Mouse (Mus musculus): ENCODE data around the gene Srpk3. TPM values are rescaled to one million over a fixed set of nuclear protein-coding genes. Genes with fewer than 3 reads are reported as not detected.

The Srpk3 gene
- polyA plus RNA-seq, 1 experiment from 2014 or later, result 76.5 TPM

DNA sequence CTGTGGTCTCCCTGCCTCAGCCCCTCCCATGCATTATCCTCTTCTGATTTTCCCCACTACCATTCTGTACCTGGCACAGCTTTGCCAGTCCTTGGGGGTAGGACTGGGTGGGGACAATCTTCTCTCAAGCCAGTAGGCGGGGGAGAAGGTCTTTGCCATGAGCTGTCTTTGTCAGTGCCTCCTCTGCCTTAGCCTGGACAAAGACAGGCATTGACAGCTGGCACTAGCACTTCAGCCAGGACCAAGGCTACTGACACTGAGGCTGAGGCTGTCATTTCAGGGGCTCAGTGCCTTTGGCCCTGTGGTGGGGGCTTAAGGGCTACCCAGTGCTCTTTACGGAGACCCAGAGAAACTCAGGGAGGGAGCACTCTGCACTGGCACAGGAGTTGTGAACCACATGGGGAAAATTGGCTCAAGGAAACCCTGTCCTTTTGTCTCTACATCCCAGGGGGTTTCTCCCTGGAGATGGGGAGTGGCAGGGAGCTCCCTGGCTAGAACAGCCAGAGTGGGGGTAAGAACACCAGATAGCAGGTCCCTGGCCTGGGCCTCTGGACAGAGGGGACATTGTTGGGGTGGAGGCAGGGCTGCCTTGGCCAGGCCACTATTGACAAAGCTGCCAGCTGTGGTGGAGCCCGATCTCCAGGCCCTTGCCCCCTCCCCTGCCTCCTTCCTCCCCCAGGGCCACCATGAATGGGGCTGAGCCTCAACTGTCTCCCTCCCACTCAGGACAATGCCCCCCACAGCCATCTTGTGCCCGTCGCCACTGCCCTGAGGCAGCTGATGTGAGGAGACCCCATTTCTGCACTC, 17.7 kb upstream of the Srpk3 start, which contains the start of gene Plxnb3:
TSS of gene Plxnb3 (plus strand) at position 757 of the 807 bp plus-strand sequence.
- H3K27ac ChIP-seq (replicated peaks in 1 of 2; ENCODE audit: control insufficient read depth in 1 of 2, insufficient read depth in 1 of 2, low read depth in 2 of 2, low read length in 2 of 2), result no peak within 1 kb of the TSS
- no peaks in the 10 kb centered on the region for H3K9me3 ChIP-seq (ENCODE audit: control insufficient read depth, low read length)
- H3K4me1 ChIP-seq (ENCODE audit: control insufficient read depth in 2 of 2, insufficient read depth in 2 of 2, low read length in 2 of 2), result no peaks in the 10 kb centered on the region; a peak in 1 of 4 replicates
- no peak within 1 kb of the TSS for H3K4me2 ChIP-seq (ENCODE audit: low read length)
- H3K36me3 ChIP-seq (ENCODE audit: control insufficient read depth, insufficient read depth, low read length), result no peaks in the 10 kb centered on the region
- no peak within 1 kb of the TSS for H3K9ac ChIP-seq (ENCODE audit: low read length)
- no peak for ATAC-seq (ENCODE audit: insufficient number of reproducible peaks, insufficient read depth, low FRiP score, low read depth)
- H3K27me3 ChIP-seq (ENCODE audit: control insufficient read depth, insufficient read depth, low read length), result no peaks in the 10 kb centered on the region
- no peak within 1 kb of the TSS for H3K4me3 ChIP-seq (ENCODE audit: control insufficient read depth in 1 of 2, insufficient read depth in 1 of 2, low read depth in 1 of 2, low read length in 2 of 2)
- 64% methylated on average over 4 of the region's 5 CpGs for WGBS

- no peaks in the 10 kb centered on the region for H3K36me3 ChIP-seq (ENCODE audit: control insufficient read depth, insufficient read depth, low read length)
- WGBS, result 76% methylated on average over 13 of the region's 13 CpGs
- no peak overlapping the region for H3K4me3 ChIP-seq (ENCODE audit: control insufficient read depth in 1 of 2, insufficient read depth in 1 of 2, low read depth in 1 of 2, low read length in 2 of 2)
- no peak overlapping the region for H3K9ac ChIP-seq (ENCODE audit: low read length)
- no peak for ATAC-seq (ENCODE audit: insufficient number of reproducible peaks, insufficient read depth, low FRiP score, low read depth)
- no peaks in the 10 kb centered on the region; a peak in 1 of 4 replicates for H3K4me1 ChIP-seq (ENCODE audit: control insufficient read depth in 2 of 2, insufficient read depth in 2 of 2, low read length in 2 of 2)
- H3K27ac ChIP-seq (replicated peaks in 1 of 2; ENCODE audit: control insufficient read depth in 1 of 2, insufficient read depth in 1 of 2, low read depth in 2 of 2, low read length in 2 of 2), result no peak overlapping the region
- H3K9me3 ChIP-seq (ENCODE audit: control insufficient read depth, low read length), result no peaks in the 10 kb centered on the region
- no peak overlapping the region for H3K4me2 ChIP-seq (ENCODE audit: low read length)
- no peaks in the 10 kb centered on the region for H3K27me3 ChIP-seq (ENCODE audit: control insufficient read depth, insufficient read depth, low read length)
Observed at GRCm38 (mm10) chrX:73758611-73759290, 15.5 kb upstream of the Srpk3 start.

GRCm38 (mm10) chrX:73765311-73765710, 8.9 kb upstream of the Srpk3 start:
- no peak overlapping the region for H3K4me2 ChIP-seq (ENCODE audit: low read length)
- ATAC-seq (ENCODE audit: insufficient number of reproducible peaks, insufficient read depth, low FRiP score, low read depth), result peak; percentile 47; the same call in 1 of the 2 replicates
- no peaks in the 10 kb centered on the region for H3K9me3 ChIP-seq (ENCODE audit: control insufficient read depth, low read length)
- H3K27ac ChIP-seq (replicated peaks in 1 of 2; ENCODE audit: control insufficient read depth in 1 of 2, insufficient read depth in 1 of 2, low read depth in 2 of 2, low read length in 2 of 2), result peak overlapping the region in 1 of 2 experiments; percentile 13; a peak in 1 of 4 replicates
- WGBS, result 48% methylated on average over 1 of the region's 1 CpGs
- no peaks in the 10 kb centered on the region for H3K27me3 ChIP-seq (ENCODE audit: control insufficient read depth, insufficient read depth, low read length)
- no peaks in the 10 kb centered on the region for H3K36me3 ChIP-seq (ENCODE audit: control insufficient read depth, insufficient read depth, low read length)
- H3K4me3 ChIP-seq (ENCODE audit: control insufficient read depth in 1 of 2, insufficient read depth in 1 of 2, low read depth in 1 of 2, low read length in 2 of 2), result no peak overlapping the region
- H3K4me1 ChIP-seq (ENCODE audit: control insufficient read depth in 2 of 2, insufficient read depth in 2 of 2, low read length in 2 of 2), result peaks cover 4% of the 10 kb centered on the region in 2 experiments; a peak in 1 of 4 replicates
- H3K9ac ChIP-seq (ENCODE audit: low read length), result no peak overlapping the region

DNA sequence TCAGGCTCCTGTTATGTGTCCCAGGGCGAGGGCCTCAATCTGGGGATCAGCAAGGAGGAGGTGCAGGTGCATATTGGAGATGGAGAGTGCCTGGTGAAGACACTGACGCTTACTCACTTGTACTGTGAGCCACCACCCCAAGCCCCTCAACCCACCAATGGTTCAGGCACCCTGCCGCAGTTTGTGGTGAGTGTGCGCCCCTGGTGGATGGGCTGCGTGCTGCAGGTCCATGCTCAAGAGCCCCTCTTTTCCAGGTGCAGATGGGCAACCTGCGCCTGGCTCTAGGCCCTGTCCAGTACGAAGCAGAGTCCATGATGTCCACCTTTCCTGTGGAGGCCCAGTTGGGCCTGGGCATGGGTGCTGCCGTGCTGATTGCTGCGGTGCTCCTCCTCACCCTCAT, 6.9 kb upstream of the Srpk3 start:
- no peak for ATAC-seq (ENCODE audit: insufficient number of reproducible peaks, insufficient read depth, low FRiP score, low read depth)
- Histone ChIP-seq H3K27ac (replicated peaks in 1 of 2; ENCODE audit: control insufficient read depth in 1 of 2, insufficient read depth in 1 of 2, low read depth in 2 of 2, low read length in 2 of 2) (no peak overlapping the region), H3K4me3 (ENCODE audit: control insufficient read depth in 1 of 2, insufficient read depth in 1 of 2, low read depth in 1 of 2, low read length in 2 of 2) (no peak overlapping the region), H3K36me3 (ENCODE audit: control insufficient read depth, insufficient read depth, low read length) (no peaks in the 10 kb centered on the region), H3K27me3 (ENCODE audit: control insufficient read depth, insufficient read depth, low read length) (no peaks in the 10 kb centered on the region), H3K4me2 (ENCODE audit: low read length) (no peak overlapping the region), H3K9me3 (ENCODE audit: control insufficient read depth, low read length) (no peaks in the 10 kb centered on the region), H3K9ac (ENCODE audit: low read length) (no peak overlapping the region), H3K4me1 (ENCODE audit: control insufficient read depth in 2 of 2, insufficient read depth in 2 of 2, low read length in 2 of 2) (peaks cover 4% of the 10 kb centered on the region in 2 experiments; a peak in 1 of 4 replicates)
- WGBS, result 51% methylated on average over 9 of the region's 9 CpGs

GRCm38 (mm10) chrX:73774802-73775483, 738 bp downstream of the Srpk3 start:
- no peaks in the 10 kb centered on the region for H3K27me3 ChIP-seq (ENCODE audit: control insufficient read depth, insufficient read depth, low read length)
- peak overlapping the region; percentile 63 for H3K4me2 ChIP-seq (ENCODE audit: low read length)
- 56% methylated on average over 10 of the region's 10 CpGs for WGBS
- H3K4me3 ChIP-seq (ENCODE audit: control insufficient read depth in 1 of 2, insufficient read depth in 1 of 2, low read depth in 1 of 2, low read length in 2 of 2), result peak overlapping the region; percentile 42 to 50
- H3K9me3 ChIP-seq (ENCODE audit: control insufficient read depth, low read length), result no peaks in the 10 kb centered on the region
- H3K36me3 ChIP-seq (ENCODE audit: control insufficient read depth, insufficient read depth, low read length), result peaks cover 44% of the 10 kb centered on the region
- peak; percentile 77 for ATAC-seq (ENCODE audit: insufficient number of reproducible peaks, insufficient read depth, low FRiP score, low read depth)
- peak overlapping the region; percentile 80 for H3K9ac ChIP-seq (ENCODE audit: low read length)
- peaks cover 0 to 6% of the 10 kb centered on the region in 2 experiments; a peak in 1 of 4 replicates for H3K4me1 ChIP-seq (ENCODE audit: control insufficient read depth in 2 of 2, insufficient read depth in 2 of 2, low read length in 2 of 2)
- H3K27ac ChIP-seq (replicated peaks in 1 of 2; ENCODE audit: control insufficient read depth in 1 of 2, insufficient read depth in 1 of 2, low read depth in 2 of 2, low read length in 2 of 2), result peak overlapping the region; percentile 96 to 97

GRCm38 (mm10) chrX:73782227-73782626, 8.0 kb downstream of the Srpk3 start:
- Histone ChIP-seq H3K27ac (replicated peaks in 1 of 2; ENCODE audit: control insufficient read depth in 1 of 2, insufficient read depth in 1 of 2, low read depth in 2 of 2, low read length in 2 of 2) (no peak overlapping the region), H3K36me3 (ENCODE audit: control insufficient read depth, insufficient read depth, low read length) (peaks cover 51% of the 10 kb centered on the region), H3K27me3 (ENCODE audit: control insufficient read depth, insufficient read depth, low read length) (no peaks in the 10 kb centered on the region), H3K9ac (ENCODE audit: low read length) (no peak overlapping the region), H3K9me3 (ENCODE audit: control insufficient read depth, low read length) (no peaks in the 10 kb centered on the region), H3K4me2 (ENCODE audit: low read length) (no peak overlapping the region), H3K4me3 (ENCODE audit: control insufficient read depth in 1 of 2, insufficient read depth in 1 of 2, low read depth in 1 of 2, low read length in 2 of 2) (no peak overlapping the region), H3K4me1 (ENCODE audit: control insufficient read depth in 2 of 2, insufficient read depth in 2 of 2, low read length in 2 of 2) (no peaks in the 10 kb centered on the region; a peak in 1 of 4 replicates)
- no peak for ATAC-seq (ENCODE audit: insufficient number of reproducible peaks, insufficient read depth, low FRiP score, low read depth)
- WGBS, result 76% methylated on average over 3 of the region's 3 CpGs

DNA sequence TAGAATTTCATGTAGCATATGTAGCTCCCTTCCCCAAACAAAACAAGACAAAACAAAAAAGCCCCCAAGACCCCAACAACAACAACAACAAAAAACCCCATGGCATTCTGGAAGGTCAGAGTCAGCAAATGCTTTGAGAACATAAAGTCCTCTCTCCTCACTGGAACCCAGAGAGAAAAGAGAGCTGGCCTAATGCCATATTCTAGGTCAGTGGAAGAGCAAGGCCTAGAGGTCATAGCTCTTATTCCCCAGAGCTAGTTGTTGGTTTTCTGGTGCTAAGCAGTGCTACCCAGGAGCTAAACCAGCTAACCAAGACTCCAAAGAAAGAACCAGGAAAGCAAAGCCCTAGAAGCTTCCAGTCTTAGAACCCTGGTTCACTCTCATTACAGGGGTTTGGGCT, 11.5 kb downstream of the Srpk3 start:
- no peaks in the 10 kb centered on the region for H3K9me3 ChIP-seq (ENCODE audit: control insufficient read depth, low read length)
- H3K9ac ChIP-seq (ENCODE audit: low read length), result peak overlapping the region; percentile 85
- peaks cover 32% of the 10 kb centered on the region for H3K36me3 ChIP-seq (ENCODE audit: control insufficient read depth, insufficient read depth, low read length)
- H3K4me2 ChIP-seq (ENCODE audit: low read length), result peak overlapping the region; percentile 72
- H3K4me1 ChIP-seq (ENCODE audit: control insufficient read depth in 2 of 2, insufficient read depth in 2 of 2, low read length in 2 of 2), result no peaks in the 10 kb centered on the region; a peak in 1 of 4 replicates
- H3K27me3 ChIP-seq (ENCODE audit: control insufficient read depth, insufficient read depth, low read length), result no peaks in the 10 kb centered on the region
- H3K4me3 ChIP-seq (ENCODE audit: control insufficient read depth in 1 of 2, insufficient read depth in 1 of 2, low read depth in 1 of 2, low read length in 2 of 2), result peak overlapping the region; percentile 60 to 75
- peak overlapping the region; percentile 93 to 96 for H3K27ac ChIP-seq (replicated peaks in 1 of 2; ENCODE audit: control insufficient read depth in 1 of 2, insufficient read depth in 1 of 2, low read depth in 2 of 2, low read length in 2 of 2)
- ATAC-seq (ENCODE audit: insufficient number of reproducible peaks, insufficient read depth, low FRiP score, low read depth), result no peak
